Mouse (Mus musculus): ENCODE measurements at regions not wholly inside any gene's neighbourhood (a gene's known extent, or its start where the extent isn't known, plus 50 kb on each side); places are given as distances from the start of the nearest gene placed in this dataset.

GRCm38 (mm10) chr5:103355372-103356300, 69.4 kb upstream of the Ptpn13 start:
- TF ChIP-seq EP300 (IDR thresholded peaks at IDR 0.05; ENCODE audit: low read length) (no peak), ETS1 (conservative IDR thresholded peaks at IDR 0.05; ENCODE audit: low read depth, low read length) (no peak), CTCF (conservative IDR thresholded peaks at IDR 0.05 in 1 of 2, IDR thresholded peaks at IDR 0.05 in 1 of 2; ENCODE audit: low read depth in 2 of 2, low read length in 2 of 2) (peak; percentile 79 to 89), POLR2A (IDR thresholded peaks at IDR 0.05; ENCODE audit: low read depth, low read length) (no peak), USF1 (IDR thresholded peaks at IDR 0.05; ENCODE audit: low read depth, low read length) (no peak), GABPA (IDR thresholded peaks at IDR 0.05; ENCODE audit: insufficient replicate concordance, low read depth, low read length) (no peak), MEF2A (IDR thresholded peaks at IDR 0.05; ENCODE audit: borderline replicate concordance, low read depth, low read length) (no peak), ZNF384 (IDR thresholded peaks at IDR 0.05; ENCODE audit: low read depth, low read length) (no peak)

All from CH12.LX (cell line).